ENCODE assay signal across 10 mouse cellular contexts in genomic region chr12:4863654-4864337, GRCm38 (mm10). TPM values are rescaled to one million over a fixed set of nuclear protein-coding genes. Genes with fewer than 3 reads are reported as not detected.
DNase-seq lines count a peak whose midpoint lies in the region; ATAC-seq lines count a peak whose summit lies in the region.
"Had no signal": no experiment of that assay in that cellular context is flagged by ENCODE, and none has a peak within 500 bp of the region (broad histone marks: within the 10 kb centered on the region; RNA-seq: fewer than 3 reads in every experiment).

No protein-coding gene starts in this region.

- H3K36me3 ChIP-seq in neural tube, embryonic 13.5 days = no peaks in the 10 kb centered on the region
- H3K36me3 ChIP-seq in neural tube, embryonic 15.5 days = no peaks in the 10 kb centered on the region
- no peaks in the 10 kb centered on the region for H3K36me3 ChIP-seq in embryonic facial prominence, embryonic 12.5 days
- H3K36me3 ChIP-seq in midbrain, embryonic 13.5 days = no peaks in the 10 kb centered on the region

- peak overlapping the region; percentile 26; the same call in 1 of the 2 replicates for H3K9ac ChIP-seq in neural tube, embryonic 13.5 days
- no peak overlapping the region for H3K9ac ChIP-seq in neural tube, embryonic 15.5 days (replicated peaks)
- H3K9ac ChIP-seq in embryonic facial prominence, embryonic 12.5 days = no peak overlapping the region
- H3K9ac ChIP-seq in midbrain, embryonic 13.5 days (replicated peaks) = no peak overlapping the region

- WGBS in neural tube, embryonic 13.5 days = 64% methylated on average over 4 of the region's 4 CpGs
- 75% methylated on average over 4 of the region's 4 CpGs for WGBS in neural tube, embryonic 15.5 days
- 58% methylated on average over 4 of the region's 4 CpGs for WGBS in embryonic facial prominence, embryonic 12.5 days
- 86% methylated on average over 4 of the region's 4 CpGs for WGBS in midbrain, embryonic 13.5 days

- no peak overlapping the region for H3K4me2 ChIP-seq in neural tube, embryonic 13.5 days
- no peak overlapping the region for H3K4me2 ChIP-seq in neural tube, embryonic 15.5 days
- no peak overlapping the region for H3K4me2 ChIP-seq in embryonic facial prominence, embryonic 12.5 days (replicated peaks)
- no peak overlapping the region for H3K4me2 ChIP-seq in midbrain, embryonic 13.5 days (replicated peaks)

- ATAC-seq in neural tube, embryonic 13.5 days (ENCODE audit: low read depth) = no peak
- no peak for ATAC-seq in neural tube, embryonic 15.5 days (ENCODE audit: low FRiP score)
- peak; percentile 44; the same call in 1 of the 2 replicates for ATAC-seq in embryonic facial prominence, embryonic 12.5 days (ENCODE audit: insufficient number of reproducible peaks, insufficient read depth, low FRiP score, low TSS enrichment)
- ATAC-seq in midbrain, embryonic 13.5 days = no peak; the same call in 1 of the 2 replicates

- H3K27me3 ChIP-seq in neural tube, embryonic 13.5 days = no peaks in the 10 kb centered on the region
- no peaks in the 10 kb centered on the region for H3K27me3 ChIP-seq in neural tube, embryonic 15.5 days (replicated peaks)
- no peaks in the 10 kb centered on the region for H3K27me3 ChIP-seq in embryonic facial prominence, embryonic 12.5 days
- no peaks in the 10 kb centered on the region for H3K27me3 ChIP-seq in midbrain, embryonic 13.5 days

- no peaks in the 10 kb centered on the region for H3K9me3 ChIP-seq in neural tube, embryonic 13.5 days
- H3K9me3 ChIP-seq in neural tube, embryonic 15.5 days (replicated peaks) = no peaks in the 10 kb centered on the region
- no peaks in the 10 kb centered on the region for H3K9me3 ChIP-seq in embryonic facial prominence, embryonic 12.5 days
- no peaks in the 10 kb centered on the region for H3K9me3 ChIP-seq in midbrain, embryonic 13.5 days

- H3K27ac ChIP-seq in neural tube, embryonic 13.5 days (replicated peaks) = peak overlapping the region; percentile 62
- no peak overlapping the region for H3K27ac ChIP-seq in neural tube, embryonic 15.5 days (replicated peaks)
- H3K27ac ChIP-seq in embryonic facial prominence, embryonic 12.5 days = peak overlapping the region; percentile 61
- no peak overlapping the region for H3K27ac ChIP-seq in midbrain, embryonic 13.5 days

- peak; percentile 87 for DNase-seq in kidney, adult 11 months
- peak; percentile 31 to 49 for DNase-seq in lung, postnatal 4 days
- DNase-seq in spleen, postnatal 14 days (ENCODE audit: low spot score in 2 of 2) = no peak
- no peak for DNase-seq in thymus, adult 18-20 months
- DNase-seq: thymus, postnatal 14 days had no signal

- no peak overlapping the region for H3K4me3 ChIP-seq in neural tube, embryonic 13.5 days
- H3K4me3 ChIP-seq in neural tube, embryonic 15.5 days (replicated peaks) = no peak overlapping the region
- no peak overlapping the region for H3K4me3 ChIP-seq in embryonic facial prominence, embryonic 12.5 days
- no peak overlapping the region for H3K4me3 ChIP-seq in midbrain, embryonic 13.5 days (replicated peaks)
- H3K4me3 ChIP-seq: myocyte had no signal

- H3K4me1 ChIP-seq in neural tube, embryonic 13.5 days (replicated peaks) = peaks cover 13% of the 10 kb centered on the region
- H3K4me1 ChIP-seq in neural tube, embryonic 15.5 days = peaks cover 7% of the 10 kb centered on the region; the same call in 1 of the 2 replicates
- H3K4me1 ChIP-seq in embryonic facial prominence, embryonic 12.5 days = peaks cover 17% of the 10 kb centered on the region
- 0 out of 2 replicates have a peak, but pooled peaks cover 5% of the 10 kb centered on the region for H3K4me1 ChIP-seq in midbrain, embryonic 13.5 days (replicated peaks)

RNA-seq across cellular contexts. Expression of gene Mfsd2b, which starts 10.4 kb away (rescaled TPM):
- 2.8 and 3.2 TPM in 2 replicates for polyA plus RNA-seq in neural tube, embryonic 13.5 days (2015; fragmentation: Nextera tagmentation; extraction: Ambion mirVana)
- polyA plus RNA-seq in neural tube, embryonic 15.5 days (2015; fragmentation: Nextera tagmentation; extraction: Ambion mirVana) = 1.9 and 2.2 TPM in 2 replicates
- polyA plus RNA-seq in embryonic facial prominence, embryonic 12.5 days (2016; fragmentation: Nextera tagmentation; extraction: Ambion mirVana) = 2.9 and 4.2 TPM in 2 replicates
- polyA plus RNA-seq in midbrain, embryonic 13.5 days (2015; fragmentation: Nextera tagmentation; extraction: Ambion mirVana) = 1.8 and 2.2 TPM in 2 replicates

RNA-seq across cellular contexts. Expression of gene Wdcp, which starts 20.7 kb away (rescaled TPM):
- 17.1 and 17.9 TPM in 2 replicates for polyA plus RNA-seq in neural tube, embryonic 13.5 days (2015; fragmentation: Nextera tagmentation; extraction: Ambion mirVana)
- polyA plus RNA-seq in neural tube, embryonic 15.5 days (2015; fragmentation: Nextera tagmentation; extraction: Ambion mirVana) = 15.2 and 15.7 TPM in 2 replicates
- polyA plus RNA-seq in embryonic facial prominence, embryonic 12.5 days (2016; fragmentation: Nextera tagmentation; extraction: Ambion mirVana) = 24.4 and 26.6 TPM in 2 replicates
- polyA plus RNA-seq in midbrain, embryonic 13.5 days (2015; fragmentation: Nextera tagmentation; extraction: Ambion mirVana) = 14.9 and 17.9 TPM in 2 replicates

RNA-seq across cellular contexts. Expression of gene Fkbp1b, which starts 22.4 kb away (rescaled TPM):
- 101 and 130 TPM in 2 replicates for polyA plus RNA-seq in neural tube, embryonic 13.5 days (2015; fragmentation: Nextera tagmentation; extraction: Ambion mirVana)
- polyA plus RNA-seq in neural tube, embryonic 15.5 days (2015; fragmentation: Nextera tagmentation; extraction: Ambion mirVana) = 77.9 and 98.3 TPM in 2 replicates
- 16.6 and 24.4 TPM in 2 replicates for polyA plus RNA-seq in embryonic facial prominence, embryonic 12.5 days (2016; fragmentation: Nextera tagmentation; extraction: Ambion mirVana)
- 18.3 and 20.7 TPM in 2 replicates for polyA plus RNA-seq in midbrain, embryonic 13.5 days (2015; fragmentation: Nextera tagmentation; extraction: Ambion mirVana)

RNA-seq across cellular contexts. Expression of gene Ubxn2a, which starts 43.7 kb away (rescaled TPM):
- 41.0 and 45.4 TPM in 2 replicates for polyA plus RNA-seq in neural tube, embryonic 13.5 days (2015; fragmentation: Nextera tagmentation; extraction: Ambion mirVana)
- 45.4 and 51.6 TPM in 2 replicates for polyA plus RNA-seq in neural tube, embryonic 15.5 days (2015; fragmentation: Nextera tagmentation; extraction: Ambion mirVana)
- polyA plus RNA-seq in embryonic facial prominence, embryonic 12.5 days (2016; fragmentation: Nextera tagmentation; extraction: Ambion mirVana) = 27.3 and 28.1 TPM in 2 replicates
- 33.7 and 35.7 TPM in 2 replicates for polyA plus RNA-seq in midbrain, embryonic 13.5 days (2015; fragmentation: Nextera tagmentation; extraction: Ambion mirVana)

RNA-seq across cellular contexts. Expression of gene Sf3b6, which starts 46.5 kb away (rescaled TPM):
- 245 and 256 TPM in 2 replicates for polyA plus RNA-seq in neural tube, embryonic 13.5 days (2015; fragmentation: Nextera tagmentation; extraction: Ambion mirVana)
- 181 and 200 TPM in 2 replicates for polyA plus RNA-seq in neural tube, embryonic 15.5 days (2015; fragmentation: Nextera tagmentation; extraction: Ambion mirVana)
- 296 and 314 TPM in 2 replicates for polyA plus RNA-seq in embryonic facial prominence, embryonic 12.5 days (2016; fragmentation: Nextera tagmentation; extraction: Ambion mirVana)
- polyA plus RNA-seq in midbrain, embryonic 13.5 days (2015; fragmentation: Nextera tagmentation; extraction: Ambion mirVana) = 302 and 303 TPM in 2 replicates

Comparison
In these comparisons a context has a peak if more than half of its experiments do, and no peak if none do; other contexts are left out.
1. H3K27ac ChIP-seq: peak in neural tube, embryonic 13.5 days (single experiment) and embryonic facial prominence, embryonic 12.5 days (single experiment); none in neural tube, embryonic 15.5 days (single experiment) and midbrain, embryonic 13.5 days (single experiment).
2. DNase-seq: peak in kidney, adult 11 months (single experiment) and lung, postnatal 4 days (2 of 2); none in spleen, postnatal 14 days (0 of 2) and thymus, adult 18-20 months (0 of 2).